Mouse (Mus musculus) heart, embryonic 13.5 days (tissue): Measurements from ENCODE around the gene Pitpnm3. TPM values are rescaled to one million over a fixed set of nuclear protein-coding genes. Genes with fewer than 3 reads are reported as not detected.

Source experiments
- ATAC-seq: fragments of 200-750 bp; cut with Nextera tagmentation; 2 replicates; pipeline ENCODE4 v1.8.0; 2017; ENCODE audit warnings: moderate TSS enrichment; ENCODE audit not compliant: insufficient number of reproducible peaks, low FRiP score, low TSS enrichment; ENCODE audit errors: extremely low read depth
- H3K27ac ChIP-seq: fragments of 300-500 bp; sonication (generic); replicated peaks from 2 replicates; pipeline ENCODE4 v1.5.1; 2015; ENCODE audit warnings: moderate library complexity, mild to moderate bottlenecking, inconsistent platforms
- H3K27me3 ChIP-seq: fragments of 300-500 bp; sonication (generic); replicated peaks from 2 replicates; pipeline ENCODE4 v1.6.1; 2015; ENCODE audit warnings: mild to moderate bottlenecking, inconsistent platforms
- H3K36me3 ChIP-seq: fragments of 300-500 bp; sonication (generic); 2 replicates; pipeline ENCODE4 v1.6.1; 2015; ENCODE audit warnings: mild to moderate bottlenecking, inconsistent platforms
- H3K4me1 ChIP-seq: fragments of 300-500 bp; sonication (generic); 2 replicates; pipeline ENCODE4 v1.6.1; 2015; ENCODE audit warnings: inconsistent platforms
- H3K4me2 ChIP-seq: fragments of 300-500 bp; sonication (generic); 2 replicates; pipeline ENCODE4 v1.6.1; 2015; ENCODE audit warnings: inconsistent platforms, mild to moderate bottlenecking, moderate library complexity
- H3K4me3 ChIP-seq: fragments of 300-500 bp; sonication (generic); 2 replicates; pipeline ENCODE4 v1.5.1; 2015; ENCODE audit warnings: moderate library complexity, mild to moderate bottlenecking, inconsistent platforms
- H3K9ac ChIP-seq: fragments of 300-500 bp; sonication (generic); 2 replicates; pipeline ENCODE4 v1.6.1; 2015; ENCODE audit warnings: inconsistent platforms, mild to moderate bottlenecking, moderate library complexity
- H3K9me3 ChIP-seq: fragments of 300-500 bp; sonication (generic); 2 replicates; pipeline ENCODE4 v1.6.1; 2016; ENCODE audit warnings: inconsistent platforms
- whole genome bisulfite sequencing: fragments of 180-500 bp; shearing (Covaris S2); methylation state at CpG from one replicate; pipeline ENCODE4 v1.1.7; 2015; ENCODE audit warnings: mixed read lengths; 5-methylcytosine and 5-hydroxymethylcytosine counted together
- polyA plus RNA-seq: library from polyadenylated mRNA; unstranded; fragments of >200 nt; fragmentation: Nextera tagmentation; extraction: Ambion mirVana; gene quantifications from 2 replicates; pipeline ENCODE4 v1.2.1, GENCODE M21; 2015

The Pitpnm3 gene
- polyA plus RNA-seq, 1 experiment from 2014 or later = 0.12 TPM

GRCm38 (mm10) chr11:72092390-72092789, 43.2 kb downstream of the Pitpnm3 start:
- WGBS = 51% methylated on average over 8 of the region's 8 CpGs
- no peak overlapping the region for H3K4me3 ChIP-seq
- H3K27ac ChIP-seq = no peak overlapping the region
- H3K27me3 ChIP-seq = no peaks in the 10 kb centered on the region
- no peaks in the 10 kb centered on the region for H3K36me3 ChIP-seq
- H3K4me1 ChIP-seq = peaks cover 43% of the 10 kb centered on the region
- ATAC-seq = no peak
- no peak overlapping the region for H3K4me2 ChIP-seq
- no peaks in the 10 kb centered on the region for H3K9me3 ChIP-seq
- no peak overlapping the region for H3K9ac ChIP-seq

GRCm38 (mm10) chr11:72086251-72087046, 49.1 kb downstream of the Pitpnm3 start:
- Histone ChIP-seq H3K36me3 (no peaks in the 10 kb centered on the region), H3K4me2 (peak overlapping the region; percentile 44), H3K27me3 (no peaks in the 10 kb centered on the region), H3K9ac (0 out of 2 replicates have a peak overlapping the region, but pooled peaks have one; percentile 33), H3K4me3 (no peak overlapping the region), H3K9me3 (no peaks in the 10 kb centered on the region), H3K27ac (peak overlapping the region; percentile 82), H3K4me1 (peaks cover 36% of the 10 kb centered on the region)
- ATAC-seq = no peak
- WGBS = 22% methylated on average over 11 of the region's 11 CpGs

GRCm38 (mm10) chr11:72084337-72084736, 51.2 kb downstream of the Pitpnm3 start:
- Histone ChIP-seq H3K4me3 (no peak overlapping the region), H3K27me3 (no peaks in the 10 kb centered on the region), H3K36me3 (no peaks in the 10 kb centered on the region), H3K27ac (no peak overlapping the region), H3K4me2 (no peak overlapping the region), H3K9me3 (no peaks in the 10 kb centered on the region), H3K4me1 (peaks cover 36% of the 10 kb centered on the region), H3K9ac (no peak overlapping the region)
- no peak for ATAC-seq
- 89% methylated on average over 15 of the region's 15 CpGs for WGBS

DNA sequence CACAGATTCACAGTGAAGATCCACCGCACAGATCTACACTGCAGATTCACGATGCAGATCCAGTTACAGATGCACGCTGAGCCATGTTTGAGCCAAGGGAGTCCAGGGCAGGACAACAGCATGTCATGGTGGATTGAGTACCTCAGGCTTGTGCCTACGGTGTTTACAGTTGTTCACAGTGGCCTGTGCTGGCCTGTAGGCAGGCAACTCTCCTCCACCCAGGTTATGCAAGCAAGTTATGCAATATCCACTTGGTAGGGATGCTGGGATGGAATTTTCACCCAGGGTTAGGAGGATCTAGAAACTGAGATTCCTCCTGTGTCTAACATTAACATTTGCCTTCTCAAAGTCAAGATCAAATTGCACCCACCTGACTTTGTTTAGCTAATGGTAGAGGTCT, 53.0 kb downstream of the Pitpnm3 start:
- no peak for ATAC-seq
- 89% methylated on average over 4 of the region's 4 CpGs for WGBS
- H3K4me1 ChIP-seq = peaks cover 39% of the 10 kb centered on the region
- no peaks in the 10 kb centered on the region for H3K27me3 ChIP-seq
- no peak overlapping the region for H3K4me3 ChIP-seq
- H3K9ac ChIP-seq = no peak overlapping the region
- no peak overlapping the region for H3K27ac ChIP-seq
- H3K36me3 ChIP-seq = no peaks in the 10 kb centered on the region
- no peaks in the 10 kb centered on the region for H3K9me3 ChIP-seq
- H3K4me2 ChIP-seq = no peak overlapping the region

- Histone ChIP-seq H3K36me3 (no peaks in the 10 kb centered on the region), H3K4me3 (no peak overlapping the region), H3K9ac (no peak overlapping the region), H3K27ac (no peak overlapping the region), H3K27me3 (0 out of 2 replicates have a peak, but pooled peaks cover 8% of the 10 kb centered on the region), H3K4me1 (peaks cover 17% of the 10 kb centered on the region), H3K4me2 (no peak overlapping the region), H3K9me3 (no peaks in the 10 kb centered on the region)
- no peak for ATAC-seq
- WGBS = 77% methylated on average over 6 of the region's 6 CpGs
Observed at GRCm38 (mm10) chr11:72080461-72080860, 55.1 kb downstream of the Pitpnm3 start.

GRCm38 (mm10) chr11:72078647-72079046, 56.9 kb downstream of the Pitpnm3 start:
- no peak for ATAC-seq
- no peak overlapping the region for H3K4me2 ChIP-seq
- no peak overlapping the region for H3K9ac ChIP-seq
- no peaks in the 10 kb centered on the region for H3K36me3 ChIP-seq
- no peak overlapping the region for H3K27ac ChIP-seq
- no peaks in the 10 kb centered on the region for H3K9me3 ChIP-seq
- 0 out of 2 replicates have a peak, but pooled peaks cover 8% of the 10 kb centered on the region for H3K27me3 ChIP-seq
- H3K4me1 ChIP-seq = peaks cover 10% of the 10 kb centered on the region
- 28% methylated on average over 4 of the region's 4 CpGs for WGBS
- no peak overlapping the region for H3K4me3 ChIP-seq

- Histone ChIP-seq H3K9me3 (no peaks in the 10 kb centered on the region), H3K27ac (no peak overlapping the region), H3K4me2 (no peak overlapping the region), H3K4me3 (no peak overlapping the region), H3K9ac (no peak overlapping the region), H3K4me1 (peaks cover 10% of the 10 kb centered on the region), H3K36me3 (no peaks in the 10 kb centered on the region), H3K27me3 (peaks cover 8% of the 10 kb centered on the region; the same call in 1 of the 2 replicates)
- 43% methylated on average over 3 of the region's 3 CpGs for WGBS
- no peak for ATAC-seq
Observed at GRCm38 (mm10) chr11:72078056-72078455, 57.5 kb downstream of the Pitpnm3 start.

DNA sequence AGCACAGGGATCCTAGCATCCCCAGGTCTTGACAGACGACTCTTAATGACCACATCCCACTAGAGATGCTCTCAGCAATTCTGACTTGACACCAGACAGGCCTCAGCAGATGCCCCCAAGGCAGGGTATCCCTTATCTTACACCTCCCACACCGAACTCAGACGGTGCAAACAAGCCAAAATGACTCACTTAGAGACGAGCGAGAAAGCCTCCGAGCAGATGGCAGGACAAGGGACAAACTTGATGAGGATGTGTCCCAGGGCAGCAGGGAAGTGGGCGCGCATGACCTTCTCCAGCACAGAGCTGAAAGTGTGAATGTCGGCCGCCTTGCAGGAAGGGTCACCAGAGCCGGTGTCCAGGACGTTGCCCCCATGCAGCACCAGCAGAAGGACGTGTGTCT, 61.3 kb downstream of the Pitpnm3 start:
- no peak overlapping the region for H3K9ac ChIP-seq
- ATAC-seq = no peak
- H3K4me3 ChIP-seq = no peak overlapping the region
- H3K27me3 ChIP-seq = peaks cover 8% of the 10 kb centered on the region; the same call in 1 of the 2 replicates
- H3K4me1 ChIP-seq = peaks cover 10% of the 10 kb centered on the region
- no peak overlapping the region for H3K4me2 ChIP-seq
- WGBS = 52% methylated on average over 13 of the region's 13 CpGs
- H3K27ac ChIP-seq = no peak overlapping the region
- H3K36me3 ChIP-seq = no peaks in the 10 kb centered on the region
- no peaks in the 10 kb centered on the region for H3K9me3 ChIP-seq

DNA sequence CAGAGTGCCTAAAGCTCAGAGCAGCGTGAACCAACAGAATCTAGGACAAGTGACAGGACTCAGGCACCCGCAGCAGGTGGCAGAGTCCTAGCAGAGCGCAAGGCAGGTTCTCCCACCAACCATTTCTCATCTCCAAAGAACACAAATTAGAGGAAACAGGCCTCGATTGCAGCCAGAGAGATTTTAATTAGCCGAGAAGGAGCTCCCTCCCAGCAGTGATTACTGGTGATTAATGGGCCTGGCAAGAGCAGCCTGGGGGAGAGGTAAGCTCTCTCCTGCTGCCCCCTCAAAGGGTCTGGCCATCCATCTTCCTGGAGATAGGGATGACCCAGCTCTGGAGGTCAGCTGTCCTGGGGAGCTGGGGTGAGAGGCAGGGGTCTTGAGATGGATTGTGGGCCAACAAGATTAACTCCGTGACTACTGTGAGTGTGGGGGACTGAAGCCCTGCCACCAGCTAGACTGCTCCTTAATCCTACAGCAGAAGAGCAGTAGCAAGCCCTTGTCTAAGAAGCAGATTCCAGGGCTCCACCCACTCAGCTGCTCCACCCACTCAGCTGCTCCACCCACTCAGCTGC, 63.2 kb downstream of the Pitpnm3 start:
- no peak overlapping the region for H3K9ac ChIP-seq
- 51% methylated on average over 6 of the region's 6 CpGs for WGBS
- no peaks in the 10 kb centered on the region for H3K9me3 ChIP-seq
- no peaks in the 10 kb centered on the region for H3K36me3 ChIP-seq
- ATAC-seq = no peak
- no peak overlapping the region for H3K4me3 ChIP-seq
- H3K27me3 ChIP-seq = peaks cover 8% of the 10 kb centered on the region; the same call in 1 of the 2 replicates
- no peak overlapping the region for H3K27ac ChIP-seq
- H3K4me2 ChIP-seq = no peak overlapping the region
- no peaks in the 10 kb centered on the region for H3K4me1 ChIP-seq

GRCm38 (mm10) chr11:72070733-72071132, 64.8 kb downstream of the Pitpnm3 start:
- Histone ChIP-seq H3K9ac (no peak overlapping the region), H3K4me3 (no peak overlapping the region), H3K4me1 (no peaks in the 10 kb centered on the region), H3K27ac (no peak overlapping the region), H3K9me3 (no peaks in the 10 kb centered on the region), H3K36me3 (no peaks in the 10 kb centered on the region), H3K4me2 (no peak overlapping the region), H3K27me3 (no peaks in the 10 kb centered on the region; the same call in 1 of the 2 replicates)
- ATAC-seq = no peak
- 72% methylated on average over 9 of the region's 9 CpGs for WGBS

- Histone ChIP-seq H3K4me1 (no peaks in the 10 kb centered on the region), H3K4me2 (no peak overlapping the region), H3K9ac (no peak overlapping the region), H3K27me3 (no peaks in the 10 kb centered on the region), H3K27ac (no peak overlapping the region), H3K36me3 (no peaks in the 10 kb centered on the region), H3K9me3 (peaks cover 22% of the 10 kb centered on the region), H3K4me3 (no peak overlapping the region)
- ATAC-seq = no peak
- WGBS = 66% methylated on average over 7 of the region's 7 CpGs
Observed at GRCm38 (mm10) chr11:72068026-72068425, 67.6 kb downstream of the Pitpnm3 start.

- Histone ChIP-seq H3K9me3 (peaks cover 22% of the 10 kb centered on the region), H3K9ac (no peak overlapping the region), H3K27me3 (no peaks in the 10 kb centered on the region), H3K4me3 (no peak overlapping the region), H3K27ac (no peak overlapping the region), H3K4me1 (no peaks in the 10 kb centered on the region), H3K36me3 (no peaks in the 10 kb centered on the region), H3K4me2 (no peak overlapping the region)
- ATAC-seq = no peak
- WGBS = 79% methylated on average over 5 of the region's 5 CpGs
Observed at GRCm38 (mm10) chr11:72067326-72067725, 68.3 kb downstream of the Pitpnm3 start.
